Mouse (Mus musculus): ENCODE data around the gene Acsm3.
"Not testable (repeated sequence)": the region's sequence is repeated elsewhere in the genome, so short reads cannot be mapped to it uniquely, and the experiment has no call there.

Acsm3 gene

GRCm38 (mm10) chr7:119760527-119760951 lies at the start of gene Acsm3:
Acsm3 (plus strand) TSS chr7:119760923.
- DNase-seq (ENCODE audit: low spot score in 2 of 2): no peak

- DNase-seq (ENCODE audit: low spot score in 2 of 2): no peak
Observed at GRCm38 (mm10) chr7:119714111-119714510, 46.6 kb upstream of the Acsm3 start.

GRCm38 (mm10) chr7:119720253-119720946 lies 40.3 kb upstream of the Acsm3 start, which contains the start of gene Thumpd1:
Thumpd1 (minus strand) TSS chr7:119720798.
- peak; percentile 96 to 99 for DNase-seq (ENCODE audit: low spot score in 2 of 2)

- peak in 1 of 2 experiments; percentile 6 for DNase-seq (ENCODE audit: low spot score in 2 of 2)
Observed at GRCm38 (mm10) chr7:119720947-119721310, 39.8 kb upstream of the Acsm3 start.

GRCm38 (mm10) chr7:119727621-119728020 lies 33.1 kb upstream of the Acsm3 start:
- DNase-seq (ENCODE audit: low spot score in 2 of 2): no peak

- not testable (repeated sequence) for DNase-seq (ENCODE audit: low spot score in 2 of 2)
Observed at GRCm38 (mm10) chr7:119731262-119731661, 29.5 kb upstream of the Acsm3 start.

GRCm38 (mm10) chr7:119738877-119739276 lies 21.8 kb upstream of the Acsm3 start:
- DNase-seq (ENCODE audit: low spot score in 2 of 2): no peak

GRCm38 (mm10) chr7:119739798-119740468 lies 20.8 kb upstream of the Acsm3 start:
- not testable (repeated sequence) for DNase-seq (ENCODE audit: low spot score in 2 of 2)

- DNase-seq (ENCODE audit: low spot score in 2 of 2): no peak
Observed at GRCm38 (mm10) chr7:119744321-119744720, 16.4 kb upstream of the Acsm3 start.

- no peak for DNase-seq (ENCODE audit: low spot score in 2 of 2)
Observed at GRCm38 (mm10) chr7:119745869-119746268, 14.9 kb upstream of the Acsm3 start.

- DNase-seq (ENCODE audit: low spot score in 2 of 2): no peak
Observed at GRCm38 (mm10) chr7:119748761-119749160, 12.0 kb upstream of the Acsm3 start.

GRCm38 (mm10) chr7:119749942-119750341 lies 10.8 kb upstream of the Acsm3 start:
- no peak for DNase-seq (ENCODE audit: low spot score in 2 of 2)

GRCm38 (mm10) chr7:119753696-119754095 lies 7.0 kb upstream of the Acsm3 start:
- DNase-seq (ENCODE audit: low spot score in 2 of 2): no peak

GRCm38 (mm10) chr7:119762166-119762697 lies 1.5 kb downstream of the Acsm3 start:
- no peak for DNase-seq (ENCODE audit: low spot score in 2 of 2)

- DNase-seq (ENCODE audit: low spot score in 2 of 2): no peak
Observed at GRCm38 (mm10) chr7:119764377-119764776, 3.7 kb downstream of the Acsm3 start.

GRCm38 (mm10) chr7:119766996-119767395 lies 6.3 kb downstream of the Acsm3 start:
- no peak for DNase-seq (ENCODE audit: low spot score in 2 of 2)

GRCm38 (mm10) chr7:119769895-119770294 lies 9.2 kb downstream of the Acsm3 start:
- no peak for DNase-seq (ENCODE audit: low spot score in 2 of 2)

- DNase-seq (ENCODE audit: low spot score in 2 of 2): no peak
Observed at GRCm38 (mm10) chr7:119783453-119783852, 22.7 kb downstream of the Acsm3 start.

- no peak for DNase-seq (ENCODE audit: low spot score in 2 of 2)
Observed at GRCm38 (mm10) chr7:119784908-119785307, 24.2 kb downstream of the Acsm3 start.

GRCm38 (mm10) chr7:119789024-119789423 lies 28.3 kb downstream of the Acsm3 start:
- DNase-seq (ENCODE audit: low spot score in 2 of 2): no peak

- peak; percentile 75 to 84 for DNase-seq (ENCODE audit: low spot score in 2 of 2)
Observed at GRCm38 (mm10) chr7:119793586-119794250, 33.0 kb downstream of the Acsm3 start, which contains the start of the genes Rexo5 and Eri2. Rexo5 (plus strand) TSS chr7:119794006. Eri2 (minus strand) TSS chr7:119794058.

- DNase-seq (ENCODE audit: low spot score in 2 of 2): no peak
Observed at GRCm38 (mm10) chr7:119794251-119794638, 33.5 kb downstream of the Acsm3 start.
